Mouse (Mus musculus): ENCODE measurements at regions not wholly inside any gene's neighbourhood (a gene's known extent, or its start where the extent isn't known, plus 50 kb on each side); places are given as distances from the start of the nearest gene placed in this dataset.

- TF ChIP-seq EP300 (IDR thresholded peaks at IDR 0.05; ENCODE audit: insufficient read depth, low read depth, low read length) (no peak), CTCF (IDR thresholded peaks at IDR 0.05) (no peak)
Measured at GRCm38 (mm10) chr17:80795453-80796105, 67.3 kb upstream of the Map4k3 start.

Data from heart, adult 2 months (tissue).